Mouse (Mus musculus) spleen, adult 2 months (tissue): ENCODE results near the gene Hoxc9. TPM values are rescaled to one million over a fixed set of nuclear protein-coding genes. Genes with fewer than 3 reads are reported as not detected.

Source experiments
- DNase-seq, 2 experiments: peaks; one replicate each; pipeline versions ENCODE4 v3.0.0 to v3.0.0-alpha.2; 2012 to 2021; ENCODE audit warnings: low spot score in 2 of 2, low read depth in 1 of 2
- H3K27ac ChIP-seq: fragments of 200-500 bp; 2 replicates; pipeline ENCODE4 v1.5.1; 2012; ENCODE audit warnings: low read length, inconsistent platforms; ENCODE audit not compliant: insufficient read depth
- H3K27me3 ChIP-seq: fragments of 200-500 bp; 2 replicates; pipeline ENCODE4 v1.6.1; 2012; ENCODE audit warnings: mild to moderate bottlenecking, moderate library complexity, low read length, inconsistent platforms; ENCODE audit not compliant: control insufficient read depth, insufficient read depth
- H3K36me3 ChIP-seq: fragments of 200-500 bp; 2 replicates; pipeline ENCODE4 v1.6.1; 2012; ENCODE audit warnings: mild to moderate bottlenecking, low read length, inconsistent platforms; ENCODE audit not compliant: control insufficient read depth, insufficient read depth
- H3K4me1 ChIP-seq: fragments of 200-500 bp; 2 replicates; pipeline ENCODE4 v1.6.1; 2011; ENCODE audit warnings: inconsistent platforms; ENCODE audit not compliant: control insufficient read depth, insufficient read depth, insufficient read length
- H3K4me3 ChIP-seq: fragments of 200-500 bp; 2 replicates; pipeline ENCODE4 v1.5.1; 2011; ENCODE audit warnings: mild to moderate bottlenecking, inconsistent platforms; ENCODE audit not compliant: insufficient read depth, insufficient read length; ENCODE audit errors: extremely low read depth
- CTCF ChIP-seq: fragments of 200-500 bp; IDR thresholded peaks from 2 replicates; pipeline ENCODE4 v1.5.1; 2011; ENCODE audit warnings: mild to moderate bottlenecking, inconsistent platforms; ENCODE audit not compliant: insufficient read depth, insufficient read length, insufficient replicate concordance; ENCODE audit errors: extremely low read depth
- POLR2A ChIP-seq: fragments of 200-500 bp; IDR thresholded peaks from 2 replicates; pipeline ENCODE4 v1.6.1; 2011; ENCODE audit warnings: low read depth, low read length, inconsistent platforms
- WGBS: fragments of 180-500 bp; shearing (Covaris S2); methylation state at CpG from one replicate; pipeline ENCODE4 v1.1.7; 2018; 5-methylcytosine and 5-hydroxymethylcytosine counted together
- polyA plus RNA-seq: library from polyadenylated mRNA; depleted of rRNA; stranded (reverse); fragments of >200 nt; gene quantifications from 2 replicates; pipeline ENCODE4 v1.2.3, GENCODE M21; 2012; rRNA removed

The Hoxc9 gene
- polyA plus RNA-seq, 1 experiment, result not detected

DNA sequence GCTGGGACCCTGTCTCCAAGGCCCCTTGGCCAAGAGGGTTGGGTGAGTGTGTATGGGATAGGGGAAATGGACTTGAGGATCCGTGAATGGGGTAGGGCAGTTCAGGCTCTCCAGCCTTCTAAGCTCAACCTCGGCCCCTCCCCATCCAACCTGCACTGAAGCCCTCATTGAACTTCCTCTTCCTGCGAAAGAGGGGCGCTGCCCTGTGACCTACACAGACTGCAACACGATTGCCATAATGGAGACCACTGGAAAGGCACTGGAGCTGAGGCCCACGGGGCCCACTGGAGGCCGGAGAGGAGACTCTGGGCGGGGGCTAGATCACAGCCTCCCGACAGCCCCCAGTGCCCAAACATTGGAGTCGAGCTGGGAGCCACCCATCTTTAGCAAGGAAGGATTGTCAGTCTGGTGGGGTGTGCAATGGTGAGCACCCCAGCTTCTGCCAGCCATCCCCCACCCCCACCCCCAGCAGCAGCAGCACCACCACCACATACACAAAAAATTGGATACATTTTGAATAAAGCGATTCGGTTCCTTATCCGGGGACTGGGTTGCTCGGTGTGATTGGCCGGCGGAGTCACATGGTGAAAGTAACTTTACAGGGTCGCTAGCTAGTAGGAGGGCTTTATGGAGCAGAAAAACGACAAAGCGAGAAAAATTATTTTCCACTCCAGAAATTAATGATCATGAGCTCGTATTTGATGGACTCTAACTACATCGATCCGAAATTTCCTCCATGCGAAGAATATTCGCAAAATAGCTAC, 58.0 kb downstream of the Hoxc9 start:
- Histone ChIP-seq H3K4me1 (no peaks in the 10 kb centered on the region; the same call in none of the 2 replicates), H3K27me3 (peaks cover 20% of the 10 kb centered on the region), H3K27ac (no peak overlapping the region), H3K36me3 (no peaks in the 10 kb centered on the region), H3K4me3 (no peak overlapping the region)
- DNase-seq, result no peak
- TF ChIP-seq CTCF (no peak), POLR2A (no peak)
- WGBS, result 5% methylated on average over 24 of the region's 24 CpGs

Other genes with a start within 250 kb of the Hoxc9 start
- not detected in 2 replicates for gene Hoxc13, start 55.3 kb upstream of the Hoxc9 start, polyA plus RNA-seq
- gene Hoxc12, start 39.7 kb upstream of the Hoxc9 start, polyA plus RNA-seq, result not detected in 2 replicates
- gene Hoxc11, start 22.0 kb upstream of the Hoxc9 start, polyA plus RNA-seq, result not detected in 2 replicates
- gene Hoxc10, start 9.6 kb upstream of the Hoxc9 start, polyA plus RNA-seq, result not detected in 2 replicates
- gene Hoxc5, start 9.0 kb upstream of the Hoxc9 start, polyA plus RNA-seq, result 0.05 TPM in 1 of 2 replicates, not detected in the other
- gene Hoxc8, start 14.2 kb downstream of the Hoxc9 start, polyA plus RNA-seq, result not detected in 2 replicates
- 0.07 TPM in 1 of 2 replicates, not detected in the other for gene Hoxc6, start 21.8 kb downstream of the Hoxc9 start, polyA plus RNA-seq
- gene Hoxc4, start 42.5 kb downstream of the Hoxc9 start, polyA plus RNA-seq, result 0.13 and 0.25 TPM in 2 replicates
- gene Smug1, start 190.7 kb downstream of the Hoxc9 start, polyA plus RNA-seq, result 10.6 and 12.5 TPM in 2 replicates